ENCODE assay signal across 9 mouse cellular contexts in the genomic region with DNA sequence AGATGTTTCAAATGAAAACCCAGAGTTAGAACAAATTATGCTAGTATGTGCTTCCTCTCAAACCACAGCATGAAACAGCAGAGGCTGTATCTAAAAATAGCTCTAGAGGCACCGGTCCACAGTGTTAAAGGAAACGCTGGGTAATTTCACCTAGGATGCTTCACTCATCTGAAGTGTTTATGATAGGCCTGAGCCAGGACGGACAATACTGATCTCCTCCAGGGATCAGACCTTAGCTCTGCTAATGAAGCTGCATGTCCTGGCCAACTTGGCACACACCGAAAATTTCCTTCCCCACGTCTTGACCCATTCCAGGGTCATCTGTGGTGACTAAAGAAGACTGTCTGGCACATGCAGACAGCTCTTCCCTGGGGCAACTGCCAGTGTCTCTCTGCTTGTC. TPM values are rescaled to one million over a fixed set of nuclear protein-coding genes. Genes with fewer than 3 reads are reported as not detected.
DNase-seq lines count a peak whose midpoint lies in the region; ATAC-seq lines count a peak whose summit lies in the region.
"Had no signal": no experiment of that assay in that cellular context is flagged by ENCODE, and none has a peak within 500 bp of the region (broad histone marks: within the 10 kb centered on the region; RNA-seq: fewer than 3 reads in every experiment).

No protein-coding gene starts in this region.

- no peak overlapping the region for H3K4me3 ChIP-seq in kidney, embryonic 15.5 days (replicated peaks)
- no peak overlapping the region for H3K4me3 ChIP-seq in macrophage (ENCODE audit: inconsistent target)
- H3K4me3 ChIP-seq: midbrain, embryonic 10.5 days had no signal

- no peak overlapping the region for H3K9ac ChIP-seq in kidney, embryonic 15.5 days

- H3K36me3 ChIP-seq in kidney, embryonic 15.5 days, result no peaks in the 10 kb centered on the region
- no peaks in the 10 kb centered on the region for H3K36me3 ChIP-seq in macrophage (ENCODE audit: inconsistent target)
- H3K36me3 ChIP-seq: midbrain, embryonic 10.5 days had no signal

- H3K4me2 ChIP-seq in kidney, embryonic 15.5 days, result no peak overlapping the region

- 54% methylated on average over 5 of the region's 5 CpGs for WGBS in kidney, embryonic 15.5 days
- WGBS in macrophage (ENCODE audit: missing documents), result 35% methylated on average over 5 of the region's 5 CpGs

- no peaks in the 10 kb centered on the region for H3K79me2 ChIP-seq in macrophage (ENCODE audit: inconsistent target)

- H3K27me3 ChIP-seq in kidney, embryonic 15.5 days, result peaks cover 24% of the 10 kb centered on the region

- H3K27ac ChIP-seq in kidney, embryonic 15.5 days, result no peak overlapping the region
- 0 out of 2 replicates have a peak overlapping the region, but pooled peaks have one; percentile 17 for H3K27ac ChIP-seq in macrophage
- H3K27ac ChIP-seq: midbrain, embryonic 10.5 days had no signal

- no peak for ATAC-seq in kidney, embryonic 15.5 days (replicated peaks; ENCODE audit: low FRiP score)

- no peaks in the 10 kb centered on the region for H3K4me1 ChIP-seq in kidney, embryonic 15.5 days
- H3K4me1 ChIP-seq: midbrain, embryonic 10.5 days had no signal

- no peaks in the 10 kb centered on the region for H3K9me3 ChIP-seq in kidney, embryonic 15.5 days (replicated peaks)
- H3K9me3 ChIP-seq: midbrain, embryonic 10.5 days had no signal

- peak; percentile 1 to 39 for DNase-seq in kidney, postnatal 25 days
- DNase-seq in adrenal gland, postnatal 14 days, result peak; percentile 24
- DNase-seq in gastrocnemius, adult 18-20 months (ENCODE audit: low spot score), result peak; percentile 2
- DNase-seq in spleen, adult 12 weeks (ENCODE audit: low spot score), result no peak
- DNase-seq in right cerebral cortex, postnatal 10 days (ENCODE audit: low spot score in 2 of 2), result no peak
- no peak for DNase-seq in left cerebral cortex, adult 9 months (ENCODE audit: low spot score in 2 of 2)

RNA-seq across cellular contexts. Expression of gene Ap1s2, which starts 29.4 kb away (rescaled TPM):
- 21.8 and 22.5 TPM in 2 replicates for polyA plus RNA-seq in kidney, embryonic 15.5 days (2015; fragmentation: Nextera tagmentation; extraction: Ambion mirVana)
- 20.3 and 25.0 TPM in 2 replicates for total RNA-seq in adrenal gland, postnatal 14 days (2021)
- 10 to 100 TPM; 23.0 to 33.9 TPM for total RNA-seq in gastrocnemius, adult 18-20 months (2021)
- 10 to 100 TPM in 24 of 26 experiments, 1 to 10 TPM in 2; 6.1 to 95.8 (median 47.0) TPM for total RNA-seq in macrophage (2018; cell fraction: chromatin; rRNA removed)
- 100 to 1,000 TPM in 3 of 26 experiments, 10 to 100 TPM in 23; 37.6 to 108 (median 75.5) TPM for total RNA-seq in macrophage (2018; cell fraction: cytosol; rRNA removed)
- 100 to 1,000 TPM in 7 of 26 experiments, 10 to 100 TPM in 19; 20.0 to 191 (median 67.2) TPM for total RNA-seq in macrophage (2018; cell fraction: nucleus; rRNA removed)
- 95.1 to 153 TPM (median 101 TPM) in 3 replicates for polyA plus RNA-seq in macrophage (2018)

Comparison
In these comparisons a context has a peak if more than half of its experiments do, and no peak if none do; other contexts are left out.
1. DNase-seq: peak in kidney, postnatal 25 days (2 of 2), adrenal gland, postnatal 14 days (single experiment) and gastrocnemius, adult 18-20 months (single experiment); none in spleen, adult 12 weeks (single experiment), right cerebral cortex, postnatal 10 days (0 of 2) and left cerebral cortex, adult 9 months (0 of 2).